Mouse (Mus musculus): ENCODE data around the gene Gm49380.

The Gm49380 gene

GRCm38 (mm10) chr9:44113105-44113789 is at the start of gene Gm49380, which contains the start of gene Rnf26:
Gm49380 (minus strand) TSS chr9:44113500.
Rnf26 (minus strand) TSS chr9:44113517.
- DNase-seq: peak; percentile 96 to 97

- no peak for DNase-seq
These were observed 46.6 kb upstream of the Gm49380 start for GRCm38 (mm10) chr9:44159886-44160285.

GRCm38 (mm10) chr9:44147290-44147689 is 34.0 kb upstream of the Gm49380 start:
- DNase-seq: no peak

- no peak for DNase-seq
These were observed 31.4 kb upstream of the Gm49380 start for GRCm38 (mm10) chr9:44144718-44145060.

GRCm38 (mm10) chr9:44144023-44144717 is 30.9 kb upstream of the Gm49380 start:
- peak; percentile 55 to 72 for DNase-seq

GRCm38 (mm10) chr9:44143421-44143820 is 30.1 kb upstream of the Gm49380 start:
- no peak for DNase-seq

- DNase-seq: no peak
These were observed 28.7 kb upstream of the Gm49380 start for GRCm38 (mm10) chr9:44141951-44142350.

GRCm38 (mm10) chr9:44137846-44138245 is 24.5 kb upstream of the Gm49380 start:
- peak in 1 of 2 experiments; percentile 10 for DNase-seq

- DNase-seq: peak; percentile 39 to 46
These were observed 22.6 kb upstream of the Gm49380 start for GRCm38 (mm10) chr9:44135731-44136411.

GRCm38 (mm10) chr9:44134851-44135730 is 21.8 kb upstream of the Gm49380 start:
- peak; percentile 73 to 81 for DNase-seq

GRCm38 (mm10) chr9:44134101-44134850 is 21.0 kb upstream of the Gm49380 start, which contains the start of gene Mcam:
Mcam (plus strand) TSS chr9:44134469.
- peak; percentile 82 to 84 for DNase-seq

GRCm38 (mm10) chr9:44133287-44133686 is 20.0 kb upstream of the Gm49380 start:
- DNase-seq: peak in 1 of 2 experiments; percentile 17

GRCm38 (mm10) chr9:44132200-44132599 is 18.9 kb upstream of the Gm49380 start:
- DNase-seq: no peak

- DNase-seq: no peak
These were observed 17.9 kb upstream of the Gm49380 start for GRCm38 (mm10) chr9:44131276-44131590.

- peak; percentile 75 to 85 for DNase-seq
These were observed 17.4 kb upstream of the Gm49380 start for GRCm38 (mm10) chr9:44130581-44131275.

GRCm38 (mm10) chr9:44130034-44130433 is 16.7 kb upstream of the Gm49380 start:
- DNase-seq: peak; percentile 88 to 94

- no peak for DNase-seq
These were observed 16.3 kb upstream of the Gm49380 start for GRCm38 (mm10) chr9:44129633-44130032.

- peak; percentile 47 to 55 for DNase-seq
These were observed 14.1 kb upstream of the Gm49380 start for GRCm38 (mm10) chr9:44127351-44127801.

GRCm38 (mm10) chr9:44126746-44127145 is 13.4 kb upstream of the Gm49380 start:
- DNase-seq: peak; percentile 23 to 34

- DNase-seq: peak; percentile 79 to 91
These were observed 12.5 kb upstream of the Gm49380 start for GRCm38 (mm10) chr9:44125546-44126428.
